Mouse (Mus musculus) layer of hippocampus, postnatal 14 days (tissue): ENCODE results near the gene Olfm1. TPM values are rescaled to one million over a fixed set of nuclear protein-coding genes. Genes with fewer than 3 reads are reported as not detected.
A peak's percentile ranks its signal among the peaks of the same experiment; 100 is the strongest.

Source experiments
- DNase-seq, 2 experiments: peaks; one replicate each; pipeline ENCODE4 v3.0.0; 2021 to 2022; ENCODE audit warnings: low spot score in 2 of 2, mixed read lengths in 1 of 2
- long read RNA-seq, 2 experiments: library from polyadenylated mRNA; stranded (forward); transcript quantifications; one replicate each; pipeline ENCODE4 v2.0.0; 2021
- total RNA-seq, 2 experiments: library from RNA; stranded (reverse); gene quantifications; 2 replicates each; pipeline ENCODE4 v1.2.3; 2021

Gene Olfm1
- 1,000 to 10,000 TPM; 1,124 to 1,184 TPM for total RNA-seq
- long read RNA-seq, experiment 1, transcript Olfm1-205 (4 exons, 1,102 nt): minor isoform, 126 of 1,038 reads
- long read RNA-seq, experiment 1, transcript Olfm1-201 (6 exons, 2,757 nt): major isoform, 308 of 1,038 reads
- long read RNA-seq, experiment 1, transcript Olfm1-203 (4 exons, 1,072 nt): minor isoform, 239 of 1,038 reads
- long read RNA-seq, experiment 1, transcript Olfm1-204 (6 exons, 2,513 nt): minor isoform, 301 of 1,038 reads
- long read RNA-seq, experiment 1, partial matches to known transcripts: 49 of 1,038 reads
- long read RNA-seq, experiment 1, other reads (novel, unspliced or antisense): 15 of 1,038 reads
- long read RNA-seq, experiment 2, transcript Olfm1-203 (4 exons, 1,072 nt): minor isoform, 369 of 1,441 reads
- long read RNA-seq, experiment 2, transcript Olfm1-204 (6 exons, 2,513 nt): minor isoform, 317 of 1,441 reads
- long read RNA-seq, experiment 2, transcript Olfm1-205 (4 exons, 1,102 nt): minor isoform, 269 of 1,441 reads
- long read RNA-seq, experiment 2, transcript Olfm1-201 (6 exons, 2,757 nt): major isoform, 391 of 1,441 reads
- long read RNA-seq, experiment 2, partial matches to known transcripts: 44 of 1,441 reads
- long read RNA-seq, experiment 2, other reads (novel, unspliced or antisense): 51 of 1,441 reads

- DNase-seq: peak; percentile 82 to 86
Measured at GRCm38 (mm10) chr2:28192821-28193689, at the start of gene Olfm1. TSS of gene Olfm1 (plus strand) at chr2:28192992.

DNA sequence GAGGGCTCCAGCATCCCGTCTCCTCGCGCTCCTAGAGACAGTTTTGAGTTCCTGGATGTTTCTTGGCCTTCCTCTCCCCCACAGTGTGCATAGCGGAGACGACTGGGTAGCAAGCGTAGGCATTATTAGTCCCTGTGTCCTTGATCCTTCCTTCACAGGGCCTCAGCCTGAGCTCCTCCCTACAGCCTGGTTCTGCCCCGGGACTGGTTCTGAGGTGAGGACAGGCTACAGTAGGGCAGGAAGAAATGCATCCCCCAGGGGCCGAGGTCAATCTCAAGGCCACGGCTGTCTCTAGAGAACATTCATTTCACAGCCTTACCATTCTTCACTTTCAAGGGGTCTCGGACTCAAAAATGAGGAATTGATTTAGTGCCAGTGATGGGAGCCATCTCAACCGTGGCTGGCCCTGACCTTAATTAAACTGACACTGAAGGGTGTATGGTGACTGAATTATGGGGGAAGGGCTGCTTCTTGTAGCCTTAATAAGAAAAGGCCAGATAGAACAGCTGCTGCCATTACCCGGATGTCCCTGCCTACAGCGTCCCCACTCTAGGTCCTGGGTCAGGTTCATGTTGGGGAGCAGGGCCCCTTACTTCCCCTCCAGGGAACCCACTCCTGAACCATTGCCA lies 49.3 kb upstream of the Olfm1 start:
- no peak for DNase-seq

DNA sequence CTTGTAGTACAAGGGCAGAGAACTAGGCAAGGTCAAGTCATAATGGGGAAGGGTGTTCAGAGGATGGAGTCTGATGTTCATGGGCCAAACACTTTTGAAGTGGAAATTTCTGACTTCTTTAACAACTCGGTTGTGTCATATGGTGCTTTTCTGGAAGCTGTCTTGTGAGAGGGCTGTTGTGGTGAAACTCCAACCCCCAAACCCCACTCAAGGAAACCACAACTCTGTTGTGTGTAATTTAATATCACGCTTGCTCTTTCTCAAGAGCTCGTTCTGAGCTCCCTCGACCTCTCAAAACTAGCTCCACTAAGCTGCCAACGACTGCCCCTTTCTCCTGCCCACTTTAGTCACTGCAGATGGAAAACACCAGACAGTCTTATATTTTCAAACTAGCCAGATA lies 47.1 kb upstream of the Olfm1 start:
- no peak for DNase-seq

DNA sequence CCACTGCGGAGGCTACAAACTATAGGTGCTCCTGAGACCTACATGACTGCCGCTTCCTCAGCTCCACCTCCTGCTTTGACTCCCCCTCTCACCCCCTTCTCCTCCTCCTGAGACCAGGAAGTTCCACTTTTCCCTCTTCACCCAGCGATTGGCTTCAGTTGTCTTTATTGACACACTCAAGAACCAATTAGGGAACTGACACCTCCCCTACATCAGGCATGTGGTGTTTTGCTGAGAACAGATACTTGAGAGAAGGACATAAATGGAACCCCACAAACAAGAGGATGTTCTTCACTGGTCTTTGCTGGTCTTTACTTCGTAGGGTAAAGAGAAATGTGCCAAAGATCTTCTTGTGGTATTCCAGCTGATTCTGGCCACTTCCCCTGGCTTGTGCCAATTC lies 46.6 kb upstream of the Olfm1 start:
- no peak for DNase-seq

DNA sequence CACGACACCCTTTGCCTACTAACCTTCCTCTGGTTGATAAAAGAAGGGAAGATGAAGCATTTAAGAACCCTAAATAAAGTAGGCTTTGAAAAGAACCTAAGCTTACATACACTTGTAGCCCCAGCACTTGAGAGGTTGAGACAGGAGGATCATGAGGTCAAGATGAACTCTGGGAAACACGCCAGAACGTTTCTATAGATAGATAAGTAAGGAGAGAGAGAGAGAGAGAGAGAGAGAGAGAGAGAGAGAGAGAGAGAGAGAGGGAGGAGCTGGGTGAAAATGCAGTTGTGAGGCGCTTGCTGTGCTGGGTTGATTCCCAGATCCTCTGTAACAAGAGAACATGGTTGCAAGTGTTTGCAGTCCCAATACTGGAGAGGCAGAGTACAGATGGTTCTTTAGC lies 46.1 kb upstream of the Olfm1 start:
- no peak for DNase-seq

GRCm38 (mm10) chr2:28147248-28147794 lies 45.5 kb upstream of the Olfm1 start:
- no peak for DNase-seq

DNA sequence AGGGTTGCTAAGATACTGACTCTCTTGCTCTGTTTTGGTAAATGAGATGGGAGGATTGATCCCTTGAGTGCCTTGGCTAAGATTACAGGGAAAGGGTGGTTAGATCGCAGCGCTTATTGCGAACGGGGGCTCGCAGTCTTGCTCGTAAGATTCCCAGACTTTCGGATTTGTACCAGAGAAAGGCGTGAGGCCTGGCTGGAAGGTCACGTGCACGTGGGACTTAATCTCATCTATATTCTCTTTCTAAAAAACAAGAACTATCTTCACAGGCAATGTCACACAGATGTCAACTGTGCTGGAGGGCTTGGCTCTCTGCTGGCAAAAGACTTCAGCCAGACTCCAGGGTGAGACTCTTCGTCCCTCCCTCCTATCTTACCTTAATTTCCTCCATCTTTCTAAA lies 43.1 kb upstream of the Olfm1 start:
- no peak for DNase-seq

- DNase-seq: no peak
Measured at GRCm38 (mm10) chr2:28160568-28160967, 32.2 kb upstream of the Olfm1 start.

DNA sequence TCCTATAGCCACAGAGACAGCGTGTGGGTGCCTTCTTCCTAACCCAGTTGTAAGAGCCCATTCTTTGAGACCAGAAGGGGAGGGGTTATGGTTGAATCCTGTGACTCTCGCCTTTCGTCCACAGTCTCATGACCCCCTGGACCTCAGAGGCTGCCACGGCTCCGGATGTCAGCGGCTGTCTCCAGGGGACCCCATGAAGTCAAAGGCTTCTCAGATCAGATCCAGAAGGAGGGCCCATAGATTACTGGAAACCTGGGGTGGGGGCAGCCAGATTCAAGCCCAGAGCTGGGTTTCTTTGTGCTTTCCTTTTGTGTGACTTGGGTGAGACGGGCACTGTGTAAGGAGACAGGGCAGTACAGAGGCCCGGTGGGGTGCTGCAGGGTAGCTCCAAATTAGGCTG lies 27.2 kb upstream of the Olfm1 start:
- DNase-seq: no peak

GRCm38 (mm10) chr2:28169336-28169735 lies 23.5 kb upstream of the Olfm1 start:
- peak; percentile 43 to 61 for DNase-seq

- DNase-seq: no peak
Measured at GRCm38 (mm10) chr2:28171962-28172361, 20.8 kb upstream of the Olfm1 start.

DNA sequence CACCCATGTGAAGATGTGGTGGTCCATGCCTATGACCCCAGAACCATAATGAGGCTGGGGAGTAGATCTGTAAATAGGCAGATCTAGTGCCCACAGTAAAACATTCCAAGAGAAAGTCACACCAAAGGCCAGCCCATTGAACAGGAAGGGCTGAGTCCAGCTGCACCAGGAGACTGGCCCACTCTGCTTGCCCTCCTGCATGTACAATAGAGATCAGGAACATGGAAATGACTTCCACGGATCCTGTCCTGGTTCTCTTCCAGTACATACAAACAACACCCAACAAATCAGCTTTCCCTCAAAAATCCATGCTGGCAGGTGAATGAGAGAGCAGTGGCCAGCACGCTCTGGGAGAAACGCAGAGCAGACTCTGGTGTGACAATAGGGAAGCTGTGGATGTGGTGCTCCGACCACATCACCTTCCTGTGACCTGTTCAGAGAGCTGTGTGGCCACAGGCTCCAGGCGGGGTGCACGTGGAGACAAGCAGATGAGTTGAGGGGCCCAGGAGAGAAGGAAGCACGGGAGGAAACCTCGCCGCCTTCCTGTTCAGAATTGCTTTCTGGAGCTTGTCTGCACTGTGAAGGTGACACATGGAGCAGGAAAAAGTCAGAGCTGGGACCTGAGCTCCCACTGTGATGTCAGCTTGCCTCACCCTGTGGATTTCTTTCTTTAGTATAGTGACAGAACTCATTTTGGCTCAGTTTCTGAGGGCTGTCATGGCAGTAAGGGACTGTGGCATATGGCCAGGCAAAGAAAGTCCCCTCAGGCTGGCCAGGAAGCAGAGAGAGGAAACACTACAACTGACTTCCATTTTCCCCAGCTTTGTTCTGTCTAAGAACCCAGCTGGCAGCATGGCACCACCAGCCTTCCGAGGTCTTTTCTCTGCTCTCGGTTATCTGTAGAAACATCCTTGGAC lies 19.3 kb upstream of the Olfm1 start:
- no peak for DNase-seq

GRCm38 (mm10) chr2:28174441-28174840 lies 18.4 kb upstream of the Olfm1 start:
- no peak for DNase-seq

- no peak for DNase-seq
Measured at GRCm38 (mm10) chr2:28178600-28178999, 14.2 kb upstream of the Olfm1 start.

- DNase-seq: no peak
Measured at GRCm38 (mm10) chr2:28180053-28180452, 12.7 kb upstream of the Olfm1 start.

DNA sequence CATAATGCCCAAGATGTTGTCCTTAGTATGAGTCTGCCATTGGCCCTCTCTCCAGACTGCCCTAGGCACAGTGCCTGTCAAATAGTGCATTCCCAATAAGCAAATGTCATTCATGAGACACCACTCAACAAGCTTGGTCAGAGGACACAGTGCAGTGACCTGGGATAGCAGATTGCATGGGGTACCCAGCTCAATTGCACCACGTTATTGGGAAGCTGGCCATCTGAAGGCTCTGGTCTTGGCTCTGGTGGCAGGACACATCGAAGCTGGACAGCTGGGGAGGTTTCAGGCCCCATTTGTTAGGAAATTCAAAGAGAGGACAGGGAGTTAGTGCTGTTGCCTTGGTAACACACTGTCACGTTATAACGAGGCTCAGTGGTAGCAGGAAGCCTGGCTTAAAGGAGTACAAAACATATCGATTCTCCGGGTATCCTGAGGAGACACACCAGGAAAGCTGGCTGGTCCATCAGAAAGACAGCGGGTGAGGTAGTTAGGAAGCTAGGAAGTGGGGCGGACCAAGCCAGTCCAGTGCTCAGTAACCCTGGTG lies 4.3 kb upstream of the Olfm1 start:
- no peak for DNase-seq

DNA sequence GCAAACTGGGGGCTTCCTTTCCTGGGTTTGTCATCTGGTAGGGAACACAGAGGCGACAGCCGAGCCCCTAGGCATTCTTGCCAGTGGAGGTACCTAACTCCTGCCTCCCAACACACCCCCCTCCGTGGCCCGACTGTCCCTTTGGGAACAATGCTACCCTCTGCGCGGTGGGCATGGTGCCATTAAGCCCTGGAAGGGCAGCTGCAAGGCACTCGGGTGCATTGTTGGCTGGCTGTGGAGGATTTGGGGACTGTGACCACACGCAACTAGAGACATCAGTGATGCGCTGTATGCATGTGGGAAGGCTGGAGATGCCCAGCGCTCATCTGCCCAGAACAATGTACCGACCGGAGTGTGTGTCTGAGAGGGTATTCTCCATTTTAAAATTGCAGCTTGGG lies 897 bp downstream of the Olfm1 start:
- no peak for DNase-seq

DNA sequence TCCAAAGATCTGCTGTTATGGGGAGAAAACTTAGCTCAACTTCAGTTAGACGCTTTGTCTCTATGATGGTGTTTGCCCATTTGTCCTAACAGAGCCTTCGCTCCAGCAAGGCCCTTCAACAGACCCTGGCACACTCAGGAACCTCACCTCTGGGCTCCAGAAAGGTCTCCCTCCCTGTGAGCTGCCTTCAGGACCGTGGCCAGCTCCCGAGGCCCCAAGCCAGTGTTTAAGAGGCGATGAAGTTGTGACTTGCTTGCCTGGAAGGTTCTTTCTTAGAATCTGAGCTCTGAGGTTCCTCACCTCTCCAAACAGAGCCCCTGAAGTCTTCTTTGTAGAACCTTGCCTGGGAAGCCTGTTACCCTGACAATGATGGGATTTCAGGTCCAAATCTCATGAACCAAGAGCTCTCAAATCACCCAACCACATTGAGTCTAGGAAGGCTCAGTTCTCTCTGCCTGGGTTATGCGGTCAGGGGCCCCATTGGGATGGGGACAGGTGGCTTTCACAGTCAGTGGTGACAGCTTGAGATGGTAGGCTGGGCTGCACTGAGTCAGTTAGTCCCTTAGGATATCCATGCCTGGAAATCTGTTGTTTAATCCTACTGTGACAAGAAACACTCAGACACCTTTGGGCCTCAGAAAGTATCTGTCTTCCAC lies 2.3 kb downstream of the Olfm1 start:
- DNase-seq: no peak

DNA sequence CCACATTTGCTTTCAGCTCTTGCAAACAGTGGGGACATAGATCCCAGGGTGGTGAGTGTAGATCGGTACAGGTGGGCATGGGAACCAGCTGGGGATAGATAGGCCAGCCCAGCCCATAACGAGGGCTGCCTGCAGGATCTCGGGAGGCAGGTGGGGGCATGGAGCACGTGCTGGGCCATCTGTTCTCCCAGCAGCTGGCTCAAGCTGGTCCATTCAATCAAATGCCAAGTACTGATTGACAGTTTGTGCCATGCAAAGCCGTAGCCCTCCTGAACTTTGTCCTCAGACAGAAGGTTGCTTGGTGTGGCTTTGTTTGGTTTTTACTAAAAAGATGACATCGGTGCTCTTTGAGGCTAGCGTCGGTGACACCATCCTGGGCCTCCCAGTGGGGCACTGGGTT lies 2.9 kb downstream of the Olfm1 start:
- no peak for DNase-seq
